Mouse (Mus musculus) G1E (cell line): Measurements from ENCODE around the gene Psma3. TPM values are rescaled to one million over a fixed set of nuclear protein-coding genes. Genes with fewer than 3 reads are reported as not detected.
A peak's percentile ranks its signal among the peaks of the same experiment; 100 is the strongest.
"Not testable (repeated sequence)": the region's sequence is repeated elsewhere in the genome, so short reads cannot be mapped to it uniquely, and the experiment has no call there.

Experiments used
- ATAC-seq: 2 replicates; pipeline ENCODE4 v1.8.0; 2016; ENCODE audit warnings: mild to moderate bottlenecking; ENCODE audit not compliant: insufficient number of reproducible peaks, poor library complexity, low FRiP score, severe bottlenecking; ENCODE audit errors: extremely low read depth
- DNase-seq: peaks from one replicate; pipeline ENCODE4 v3.0.0; 2012; ENCODE audit warnings: low spot score
- H3K27me3 ChIP-seq: 2 replicates; pipeline ENCODE4 v1.6.1; 2012; ENCODE audit warnings: mild to moderate bottlenecking, low read length, inconsistent platforms; ENCODE audit not compliant: insufficient read depth
- H3K36me3 ChIP-seq: replicated peaks from 2 replicates; pipeline ENCODE3; 2012; ENCODE audit warnings: mild to moderate bottlenecking, inconsistent platforms
- H3K4me1 ChIP-seq: 2 replicates; pipeline ENCODE4 v1.6.1; 2012; ENCODE audit warnings: low read depth, low read length, inconsistent platforms, mixed read lengths; ENCODE audit not compliant: insufficient read depth
- H3K4me3 ChIP-seq: 2 replicates; pipeline ENCODE4 v1.5.1; 2012; ENCODE audit warnings: low read depth, mild to moderate bottlenecking, inconsistent platforms, low read length, moderate library complexity, mixed read lengths
- H3K9me3 ChIP-seq: replicated peaks from 2 replicates; pipeline ENCODE4 v1.6.1; 2012; ENCODE audit warnings: inconsistent platforms
- CTCF ChIP-seq: IDR thresholded peaks from 2 replicates; pipeline ENCODE4 v1.5.1; 2012; ENCODE audit warnings: low read depth, low read length, inconsistent platforms, mixed read lengths
- GATA1 ChIP-seq: IDR thresholded peaks from 2 replicates; pipeline ENCODE4 v1.6.1; 2012; ENCODE audit warnings: borderline replicate concordance, low read length, inconsistent platforms, mixed read lengths
- GATA2 ChIP-seq: IDR thresholded peaks from 2 replicates; pipeline ENCODE4 v1.6.1; 2012; ENCODE audit warnings: low read depth, low read length, inconsistent platforms, borderline replicate concordance
- POLR2AphosphoS5 ChIP-seq: IDR thresholded peaks from 2 replicates; pipeline ENCODE4 v1.6.1; 2012; ENCODE audit warnings: low read depth, low read length, inconsistent platforms; ENCODE audit not compliant: insufficient replicate concordance
- TAL1 ChIP-seq: conservative IDR thresholded peaks from 2 replicates; pipeline ENCODE4 v1.6.1; 2012; ENCODE audit warnings: low read depth, low read length, inconsistent platforms, mixed read lengths
- polyA plus RNA-seq: library from polyadenylated mRNA; stranded (reverse); fragments of >175 nt; gene quantifications from 2 replicates; pipeline ENCODE4 v1.2.3, GENCODE M21; 2012
- total RNA-seq, 2 experiments: library from RNA; stranded (forward) in 1 of 2; stranded (reverse) in 1 of 2; fragments of 200-1000 nt in 1 of 2; fragments of >200 nt in 1 of 2; fragmentation: Nextera tagmentation in 1 of 2; gene quantifications; 2 replicates each; pipeline ENCODE4 v1.2.3; 2014 to 2017

Gene Psma3
- total and polyA plus RNA-seq, 3 experiments = 25.5 to 392 (median 183) TPM

GRCm38 (mm10) chr12:71017827-71018226 lies 43.4 kb downstream of the Psma3 start:
- H3K36me3 ChIP-seq = peaks cover 51% of the 10 kb centered on the region
- ATAC-seq = no peak
- TF ChIP-seq GATA2 (no peak), POLR2AphosphoS5 (no peak), CTCF (no peak), TAL1 (no peak), GATA1 (no peak)

GRCm38 (mm10) chr12:71019211-71019610 lies 44.8 kb downstream of the Psma3 start:
- Histone ChIP-seq H3K9me3 (no peaks in the 10 kb centered on the region), H3K36me3 (peaks cover 55% of the 10 kb centered on the region), H3K27me3 (no peaks in the 10 kb centered on the region), H3K4me3 (no peak overlapping the region), H3K4me1 (peaks cover 16% of the 10 kb centered on the region)
- no peak for DNase-seq
- no peak for ATAC-seq
- TF ChIP-seq GATA1 (no peak), GATA2 (no peak), POLR2AphosphoS5 (no peak), CTCF (no peak), TAL1 (no peak)

More at GRCm38 (mm10) chr12:71017827-71018226, 43.4 kb downstream of the Psma3 start:
- Histone ChIP-seq H3K4me3 (no peak overlapping the region), H3K4me1 (peaks cover 26% of the 10 kb centered on the region), H3K27me3 (no peaks in the 10 kb centered on the region), H3K9me3 (no peaks in the 10 kb centered on the region)
- DNase-seq = no peak

- H3K4me3 ChIP-seq = no peak overlapping the region
- H3K27me3 ChIP-seq = no peaks in the 10 kb centered on the region
- no peak for DNase-seq
- peaks cover 2% of the 10 kb centered on the region; the same call in 1 of the 2 replicates for H3K4me1 ChIP-seq
- no peak for ATAC-seq
- H3K36me3 ChIP-seq = peaks cover 93% of the 10 kb centered on the region
- no peaks in the 10 kb centered on the region for H3K9me3 ChIP-seq
- no peak for TF ChIP-seq GATA1
Measured at GRCm38 (mm10) chr12:71024411-71024810, 50.0 kb downstream of the Psma3 start.

- H3K36me3 ChIP-seq = peaks cover 93% of the 10 kb centered on the region
- not testable (repeated sequence) for H3K27me3 ChIP-seq, H3K4me3 ChIP-seq, DNase-seq, H3K9me3 ChIP-seq, ATAC-seq, H3K4me1 ChIP-seq
- TF ChIP-seq POLR2AphosphoS5 = peak; percentile 76; the same call in 1 of the 2 replicates
Measured at GRCm38 (mm10) chr12:71028265-71028664, 53.8 kb downstream of the Psma3 start.

GRCm38 (mm10) chr12:71030260-71030659 lies 55.8 kb downstream of the Psma3 start:
- Histone ChIP-seq H3K27me3 (no peaks in the 10 kb centered on the region), H3K4me1 (peaks cover 2% of the 10 kb centered on the region; the same call in 1 of the 2 replicates), H3K9me3 (no peaks in the 10 kb centered on the region), H3K4me3 (no peak overlapping the region), H3K36me3 (peaks cover 94% of the 10 kb centered on the region)
- TF ChIP-seq GATA2 = no peak
- no peak for TF ChIP-seq CTCF
- TF ChIP-seq TAL1 = no peak
- no peak for TF ChIP-seq GATA1
- no peak for TF ChIP-seq POLR2AphosphoS5
- no peak for DNase-seq
- ATAC-seq = no peak

GRCm38 (mm10) chr12:71030722-71031121 lies 56.3 kb downstream of the Psma3 start:
- H3K36me3 ChIP-seq = peaks cover 92% of the 10 kb centered on the region
- DNase-seq = no peak
- no peak for ATAC-seq
- no peak for TF ChIP-seq GATA1
- TF ChIP-seq CTCF = 0 out of 2 replicates have a peak, but pooled peaks have one; percentile 3
- TF ChIP-seq POLR2AphosphoS5 = no peak
- H3K9me3 ChIP-seq = 0 out of 2 replicates have a peak, but pooled peaks cover under 1% of the 10 kb centered on the region
- H3K27me3 ChIP-seq = no peaks in the 10 kb centered on the region
- peaks cover 3% of the 10 kb centered on the region; the same call in 1 of the 2 replicates for H3K4me1 ChIP-seq
- H3K4me3 ChIP-seq = no peak overlapping the region

GRCm38 (mm10) chr12:71035826-71036225 lies 61.4 kb downstream of the Psma3 start:
- no peak for TF ChIP-seq GATA2
- no peak for TF ChIP-seq GATA1
- TF ChIP-seq TAL1 = no peak
- TF ChIP-seq POLR2AphosphoS5 = no peak
- ATAC-seq (no peak), DNase-seq (no peak)
- Histone ChIP-seq H3K4me3 (no peak overlapping the region), H3K27me3 (no peaks in the 10 kb centered on the region), H3K9me3 (peaks cover 8% of the 10 kb centered on the region), H3K36me3 (peaks cover 93% of the 10 kb centered on the region), H3K4me1 (peaks cover 27% of the 10 kb centered on the region)
